Mouse (Mus musculus): ENCODE results near the gene Draxin.
"Not testable (repeated sequence)": the region's sequence is repeated elsewhere in the genome, so short reads cannot be mapped to it uniquely, and the experiment has no call there.

Gene Draxin

GRCm38 (mm10) chr4:148056801-148057200, 73.7 kb downstream of the Draxin start:
- no peak for DNase-seq (ENCODE audit: low spot score in 2 of 2)

GRCm38 (mm10) chr4:148056246-148056645, 74.3 kb downstream of the Draxin start:
- no peak for DNase-seq (ENCODE audit: low spot score in 2 of 2)

GRCm38 (mm10) chr4:148054961-148055695, 75.4 kb downstream of the Draxin start:
- DNase-seq (ENCODE audit: low spot score in 2 of 2), result no peak

- no peak for DNase-seq (ENCODE audit: low spot score in 2 of 2)
These were observed 77.0 kb downstream of the Draxin start for GRCm38 (mm10) chr4:148053417-148053920.

- DNase-seq (ENCODE audit: low spot score in 2 of 2), result no peak
These were observed 77.5 kb downstream of the Draxin start for GRCm38 (mm10) chr4:148052976-148053375.

- no peak for DNase-seq (ENCODE audit: low spot score in 2 of 2)
These were observed 78.6 kb downstream of the Draxin start for GRCm38 (mm10) chr4:148051886-148052285.

- no peak for DNase-seq (ENCODE audit: low spot score in 2 of 2)
These were observed 79.3 kb downstream of the Draxin start for GRCm38 (mm10) chr4:148051046-148051776.

GRCm38 (mm10) chr4:148050396-148050914, 80.0 kb downstream of the Draxin start:
- not testable (repeated sequence) for DNase-seq (ENCODE audit: low spot score in 2 of 2)

All from spleen, postnatal 14 days (tissue).